Mouse (Mus musculus) lung, embryonic 16.5 days (tissue): ENCODE results near the gene Fam117a. TPM values are rescaled to one million over a fixed set of nuclear protein-coding genes. Genes with fewer than 3 reads are reported as not detected.

Source experiments
- ATAC-seq: fragments of 200-750 bp; cut with Nextera tagmentation; 2 replicates; pipeline ENCODE4 v1.8.0; 2017; ENCODE audit warnings: low read depth, mild to moderate bottlenecking, moderate library complexity
- H3K27ac ChIP-seq: fragments of 300-500 bp; sonication (generic); 2 replicates; pipeline ENCODE4 v1.5.1; 2014; ENCODE audit warnings: mild to moderate bottlenecking, control low read depth, low read length
- H3K27me3 ChIP-seq: fragments of 300-500 bp; sonication (generic); 2 replicates; pipeline ENCODE4 v1.6.1; 2014; ENCODE audit warnings: low read depth, low read length, mixed read lengths; ENCODE audit not compliant: control insufficient read depth, insufficient read depth
- H3K36me3 ChIP-seq: fragments of 300-500 bp; sonication (generic); 2 replicates; pipeline ENCODE4 v1.6.1; 2014; ENCODE audit warnings: low read length; ENCODE audit not compliant: control insufficient read depth, insufficient read depth
- H3K4me1 ChIP-seq: fragments of 300-500 bp; sonication (generic); replicated peaks from 2 replicates; pipeline ENCODE4 v1.6.1; 2014; ENCODE audit warnings: low read length, mixed read lengths; ENCODE audit not compliant: control insufficient read depth, insufficient read depth
- H3K4me2 ChIP-seq: fragments of 300-500 bp; sonication (generic); 2 replicates; pipeline ENCODE4 v1.6.1; 2014; ENCODE audit warnings: low read depth, low read length, control low read depth
- H3K4me3 ChIP-seq: fragments of 300-500 bp; sonication (generic); 2 replicates; pipeline ENCODE4 v1.5.1; 2014; ENCODE audit warnings: mild to moderate bottlenecking, low read length, control low read depth
- H3K9ac ChIP-seq: fragments of 300-500 bp; sonication (generic); 2 replicates; pipeline ENCODE4 v1.6.1; 2014; ENCODE audit warnings: low read length, control low read depth
- H3K9me3 ChIP-seq: fragments of 300-500 bp; sonication (generic); 2 replicates; pipeline ENCODE4 v1.6.1; 2016; ENCODE audit warnings: low read length; ENCODE audit not compliant: control insufficient read depth
- WGBS: fragments of 180-500 bp; shearing (Covaris S2); extraction: QIAGEN DNeasy Blood & Tissue Kit; methylation state at CpG from one replicate; pipeline ENCODE4 v1.1.7; 2014; 5-methylcytosine and 5-hydroxymethylcytosine counted together
- polyA plus RNA-seq: library from polyadenylated mRNA; unstranded; fragments of >200 nt; fragmentation: Nextera tagmentation; extraction: Ambion mirVana; gene quantifications from 2 replicates; pipeline ENCODE4 v1.2.1, GENCODE M21; 2015

The Fam117a gene
- 15.1 and 15.7 TPM in 2 replicates for polyA plus RNA-seq

- Histone ChIP-seq H3K36me3 (no peaks in the 10 kb centered on the region), H3K27me3 (no peaks in the 10 kb centered on the region), H3K27ac (peak within 1 kb of the TSS; percentile 76), H3K9ac (peak within 1 kb of the TSS; percentile 85), H3K4me3 (peak within 1 kb of the TSS; percentile 76), H3K4me1 (peaks cover 18% of the 10 kb centered on the region), H3K4me2 (peak within 1 kb of the TSS; percentile 87), H3K9me3 (no peaks in the 10 kb centered on the region)
- under 1% methylated on average over 18 of the region's 27 CpGs for WGBS
- ATAC-seq, result peak; percentile 97
These were observed at the start of gene Fam117a for GRCm38 (mm10) chr11:95336568-95337128. Gene Fam117a (plus strand): TSS chr11:95337018.

- no peak overlapping the region for H3K4me3 ChIP-seq
- no peaks in the 10 kb centered on the region for H3K4me1 ChIP-seq
- 76% methylated on average over 4 of the region's 4 CpGs for WGBS
- H3K9me3 ChIP-seq, result no peaks in the 10 kb centered on the region
- H3K27me3 ChIP-seq, result no peaks in the 10 kb centered on the region
- no peak overlapping the region for H3K9ac ChIP-seq
- H3K27ac ChIP-seq, result no peak overlapping the region
- no peak for ATAC-seq
- H3K36me3 ChIP-seq, result peaks cover 43% of the 10 kb centered on the region
- no peak overlapping the region for H3K4me2 ChIP-seq
These were observed 44.8 kb upstream of the Fam117a start for GRCm38 (mm10) chr11:95291998-95292397.

- no peak overlapping the region for H3K4me2 ChIP-seq
- H3K4me1 ChIP-seq, result no peaks in the 10 kb centered on the region
- peaks cover 43% of the 10 kb centered on the region for H3K36me3 ChIP-seq
- no peaks in the 10 kb centered on the region for H3K9me3 ChIP-seq
- 0 out of 2 replicates have a peak overlapping the region, but pooled peaks have one; percentile 9 for H3K27ac ChIP-seq
- H3K27me3 ChIP-seq, result no peaks in the 10 kb centered on the region
- H3K4me3 ChIP-seq, result no peak overlapping the region
- H3K9ac ChIP-seq, result no peak overlapping the region
- no peak for ATAC-seq
- WGBS, result 69% methylated on average over 8 of the region's 8 CpGs
These were observed 43.7 kb upstream of the Fam117a start for GRCm38 (mm10) chr11:95293017-95293624.

- Histone ChIP-seq H3K27ac (no peak overlapping the region), H3K4me1 (no peaks in the 10 kb centered on the region), H3K9me3 (no peaks in the 10 kb centered on the region), H3K4me3 (no peak overlapping the region), H3K4me2 (no peak overlapping the region), H3K9ac (no peak overlapping the region), H3K36me3 (peaks cover 36% of the 10 kb centered on the region), H3K27me3 (no peaks in the 10 kb centered on the region)
- ATAC-seq, result no peak
- 90% methylated on average over 12 of the region's 13 CpGs for WGBS
These were observed 41.1 kb upstream of the Fam117a start for GRCm38 (mm10) chr11:95295736-95296135.

- H3K4me3 ChIP-seq, result no peak overlapping the region
- H3K27ac ChIP-seq, result no peak overlapping the region
- H3K27me3 ChIP-seq, result no peaks in the 10 kb centered on the region
- no peaks in the 10 kb centered on the region for H3K4me1 ChIP-seq
- 6% methylated on average over 2 of the region's 2 CpGs for WGBS
- no peak overlapping the region for H3K9ac ChIP-seq
- no peak for ATAC-seq
- H3K36me3 ChIP-seq, result peaks cover 26% of the 10 kb centered on the region
- no peak overlapping the region for H3K4me2 ChIP-seq
- H3K9me3 ChIP-seq, result no peaks in the 10 kb centered on the region
These were observed 38.7 kb upstream of the Fam117a start for GRCm38 (mm10) chr11:95298146-95298545.

- H3K36me3 ChIP-seq, result peaks cover 24% of the 10 kb centered on the region
- no peak overlapping the region for H3K4me3 ChIP-seq
- no peaks in the 10 kb centered on the region for H3K9me3 ChIP-seq
- no peak for ATAC-seq
- H3K4me1 ChIP-seq, result no peaks in the 10 kb centered on the region
- H3K4me2 ChIP-seq, result no peak overlapping the region
- H3K27ac ChIP-seq, result no peak overlapping the region
- no peak overlapping the region for H3K9ac ChIP-seq
- no peaks in the 10 kb centered on the region for H3K27me3 ChIP-seq
- 92% methylated on average over 12 of the region's 12 CpGs for WGBS
These were observed 36.9 kb upstream of the Fam117a start for GRCm38 (mm10) chr11:95299886-95300285.

- Histone ChIP-seq H3K9ac (no peak overlapping the region), H3K4me2 (no peak overlapping the region), H3K4me1 (no peaks in the 10 kb centered on the region), H3K4me3 (no peak overlapping the region), H3K36me3 (peaks cover 33% of the 10 kb centered on the region), H3K9me3 (no peaks in the 10 kb centered on the region), H3K27ac (no peak overlapping the region), H3K27me3 (no peaks in the 10 kb centered on the region)
- 69% methylated on average over 3 of the region's 3 CpGs for WGBS
- ATAC-seq, result no peak
These were observed 35.0 kb upstream of the Fam117a start for GRCm38 (mm10) chr11:95301772-95302171.

GRCm38 (mm10) chr11:95305600-95305999 is 31.2 kb upstream of the Fam117a start:
- peaks cover 15% of the 10 kb centered on the region for H3K36me3 ChIP-seq
- peaks cover 6% of the 10 kb centered on the region for H3K4me1 ChIP-seq
- WGBS, result 93% methylated on average over 7 of the region's 7 CpGs
- H3K9ac ChIP-seq, result no peak overlapping the region
- H3K9me3 ChIP-seq, result no peaks in the 10 kb centered on the region
- no peak overlapping the region for H3K27ac ChIP-seq
- no peak for ATAC-seq
- no peak overlapping the region for H3K4me2 ChIP-seq
- no peak overlapping the region for H3K4me3 ChIP-seq
- no peaks in the 10 kb centered on the region for H3K27me3 ChIP-seq

GRCm38 (mm10) chr11:95307526-95307925 is 29.3 kb upstream of the Fam117a start:
- peaks cover 12% of the 10 kb centered on the region for H3K4me1 ChIP-seq
- 78% methylated on average over 8 of the region's 8 CpGs for WGBS
- no peak overlapping the region for H3K4me2 ChIP-seq
- peaks cover 12% of the 10 kb centered on the region for H3K36me3 ChIP-seq
- no peak overlapping the region for H3K9ac ChIP-seq
- no peak overlapping the region for H3K27ac ChIP-seq
- no peaks in the 10 kb centered on the region for H3K9me3 ChIP-seq
- no peak overlapping the region for H3K4me3 ChIP-seq
- no peaks in the 10 kb centered on the region for H3K27me3 ChIP-seq
- ATAC-seq, result no peak
